Mouse (Mus musculus): Measurements from ENCODE around the gene Cbfb. TPM values are rescaled to one million over a fixed set of nuclear protein-coding genes. Genes with fewer than 3 reads are reported as not detected.

Gene Cbfb
- total RNA-seq, 2 experiments from 2014 or later = 37.2 TPM

DNA sequence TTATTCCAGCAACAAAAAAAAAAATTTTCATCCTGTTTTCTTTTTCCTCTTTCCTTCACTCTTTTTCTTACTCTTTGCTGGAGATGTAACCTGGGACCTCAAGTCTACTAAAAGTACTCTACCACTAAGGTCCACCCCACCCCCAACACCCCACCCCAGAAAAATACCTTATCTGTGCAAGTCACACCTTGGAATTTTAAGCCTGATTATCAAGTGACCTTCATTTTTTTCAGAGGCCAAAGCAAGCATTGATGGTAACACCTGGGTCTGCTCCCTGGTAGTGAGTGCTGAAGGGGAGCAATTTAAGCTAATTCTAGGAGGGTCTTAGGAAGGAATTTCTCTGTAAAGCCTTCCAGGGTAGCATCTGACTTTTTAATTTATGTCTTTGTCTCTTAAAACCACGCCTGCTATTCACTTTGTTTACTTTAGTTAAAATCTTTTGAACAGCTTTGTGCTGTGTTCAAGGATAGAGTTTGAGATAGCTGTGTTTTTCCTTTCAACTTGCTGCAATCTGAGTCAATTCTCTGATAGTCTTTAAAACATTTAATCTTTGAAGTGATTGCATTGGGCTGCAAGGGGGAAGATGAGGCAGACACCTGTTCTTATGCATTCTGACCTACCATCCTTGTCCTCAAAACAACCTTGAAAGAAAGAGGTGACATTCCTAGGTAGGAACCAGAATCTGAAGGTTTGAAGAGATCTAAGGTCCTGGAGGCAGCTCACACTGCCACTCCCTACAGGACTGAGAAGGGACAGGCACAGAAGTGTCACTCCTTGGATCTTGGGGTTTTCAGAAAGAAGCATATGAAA lies 62.9 kb downstream of the Cbfb start:
- intact Hi-C loops (cut with DNase I; ENCODE audit: low total_unique reads) = no loop called here
- no peak for DNase-seq

DNA sequence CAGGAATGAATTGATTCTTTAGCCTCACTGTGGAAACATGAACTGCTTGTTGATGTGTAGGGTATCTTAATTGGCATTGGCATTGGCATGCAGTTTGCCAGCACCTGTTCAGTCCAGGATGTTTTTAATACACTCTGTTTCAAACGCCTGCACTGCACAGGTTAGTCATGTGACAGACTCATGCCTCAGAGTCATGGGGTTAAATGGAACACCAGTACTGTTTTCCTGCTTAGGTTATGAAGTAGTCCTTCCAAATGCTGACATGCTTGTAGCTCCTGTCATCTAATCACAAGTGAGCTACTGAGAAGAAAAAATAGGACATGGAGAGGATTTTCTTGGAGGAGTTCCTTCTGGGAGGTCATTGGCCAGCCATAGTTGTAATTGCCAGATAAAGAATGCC lies 64.7 kb downstream of the Cbfb start:
- intact Hi-C loops (cut with DNase I; ENCODE audit: low total_unique reads) = no loop called here
- DNase-seq = no peak

DNA sequence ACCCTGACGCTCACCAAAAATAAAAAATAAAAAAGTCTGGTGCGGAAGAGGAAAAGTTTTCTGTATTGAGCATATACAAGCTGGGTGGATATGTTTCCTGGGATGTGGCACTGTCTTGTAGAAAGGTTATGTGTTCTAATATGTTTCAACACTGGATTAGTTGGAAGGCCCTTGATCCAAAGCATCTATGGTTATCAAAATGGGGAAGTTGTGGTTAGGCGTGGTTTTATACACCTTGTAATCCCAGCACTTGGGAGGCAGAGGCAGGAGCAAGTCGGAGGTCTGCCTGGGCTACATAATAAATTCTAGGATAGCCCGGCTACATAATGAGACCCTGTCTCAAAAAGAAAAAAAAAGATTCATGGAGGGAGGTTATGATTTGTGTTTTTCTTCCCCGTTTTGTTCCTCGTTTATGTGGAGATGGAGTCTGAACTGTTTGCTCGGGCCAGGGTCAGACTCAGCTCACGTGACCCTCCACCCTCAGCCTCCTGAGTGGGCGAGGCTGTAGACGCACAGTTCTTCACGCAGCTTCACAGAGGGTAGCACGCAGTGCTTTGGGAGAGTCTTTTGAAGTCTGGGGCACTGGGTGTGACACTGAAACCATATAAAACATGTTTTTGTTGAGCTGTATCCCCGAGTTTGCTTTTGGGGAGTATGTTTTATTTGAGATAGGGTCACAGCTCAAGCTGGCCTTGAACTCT lies 67.1 kb downstream of the Cbfb start:
- no peak for DNase-seq
- intact Hi-C loops (cut with DNase I; ENCODE audit: low total_unique reads) = no loop called here

DNA sequence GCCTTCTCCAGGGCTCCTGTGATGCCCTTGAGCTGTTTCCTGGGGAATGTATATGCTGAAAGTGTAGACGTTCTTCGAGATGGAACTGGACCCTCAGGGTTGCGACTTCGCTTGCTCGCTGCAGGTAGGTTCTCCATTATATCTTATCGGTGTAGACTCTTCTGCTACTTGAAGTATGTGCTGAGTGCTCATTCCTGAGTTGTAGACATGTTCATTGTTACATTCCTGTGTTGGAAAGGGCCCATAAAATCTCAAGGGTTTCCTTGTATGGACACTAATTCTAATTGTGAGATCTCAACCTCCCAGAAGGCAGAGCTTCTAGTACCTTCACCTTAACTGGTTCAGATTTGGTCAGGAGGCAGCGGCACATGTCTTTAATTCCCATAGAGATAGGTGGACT lies 70.5 kb downstream of the Cbfb start:
- DNase-seq = no peak
- intact Hi-C loops (cut with DNase I; ENCODE audit: low total_unique reads) = no loop called here

DNA sequence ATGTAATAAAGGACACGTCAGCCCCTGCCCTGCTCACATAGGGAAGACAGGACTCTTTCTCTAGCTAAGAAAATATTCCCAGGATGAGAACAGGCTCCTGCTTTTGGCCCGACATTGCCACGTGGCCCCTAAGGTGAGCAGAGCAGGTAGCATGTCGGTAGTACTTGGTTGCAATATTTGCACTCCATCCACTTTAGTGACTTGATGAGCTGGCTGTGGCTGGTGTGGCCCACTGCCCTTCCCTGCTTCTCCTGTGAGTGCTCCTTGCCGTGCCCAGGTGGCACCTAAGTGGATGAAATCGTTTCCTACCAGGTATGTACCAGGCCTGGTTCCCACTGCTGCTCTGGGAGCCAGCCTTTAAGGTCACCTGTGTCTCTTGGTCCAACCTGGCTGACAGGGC lies 81.5 kb downstream of the Cbfb start:
- intact Hi-C loops (cut with DNase I; ENCODE audit: low total_unique reads) = no loop called here
- no peak for DNase-seq

DNA sequence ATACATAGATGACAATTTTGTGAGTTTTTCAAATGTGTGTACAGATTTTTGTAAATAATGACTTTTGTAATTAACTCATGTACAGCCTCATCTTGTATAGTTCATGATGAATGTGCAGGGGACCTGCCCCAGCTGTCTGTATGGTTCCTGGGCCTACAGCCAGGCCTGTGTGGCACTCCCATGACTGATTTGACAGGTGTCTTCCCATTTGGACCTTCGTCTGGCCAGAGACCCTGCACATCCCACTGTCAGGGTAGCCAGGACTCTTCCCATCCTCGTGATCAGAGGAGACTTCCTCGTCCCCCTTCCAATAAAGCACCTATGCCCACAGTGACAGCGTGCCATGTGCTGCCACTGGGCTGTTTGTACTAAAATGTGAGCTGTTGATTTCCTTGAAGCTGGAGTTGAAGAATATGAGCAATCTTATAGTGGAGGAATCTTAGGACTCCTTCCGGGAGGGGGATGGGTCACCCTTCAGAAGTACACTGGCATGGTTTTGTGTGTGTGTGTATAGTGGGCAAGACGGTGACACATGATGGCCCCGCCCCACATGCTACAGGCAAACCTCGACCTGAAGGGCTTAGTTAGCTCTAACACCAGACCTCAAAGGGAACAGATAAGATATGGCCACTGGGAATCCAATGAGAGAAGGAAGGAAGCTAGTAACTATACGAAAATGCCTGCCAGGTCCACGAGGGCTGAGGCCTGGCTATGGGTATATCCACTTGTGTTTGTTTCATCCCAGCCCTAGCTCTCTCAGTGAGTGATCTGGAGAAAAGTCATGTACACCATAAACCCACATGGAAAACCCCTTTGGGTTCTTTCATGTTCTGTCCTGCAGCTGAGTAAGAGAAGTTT lies 82.4 kb downstream of the Cbfb start:
- no peak for DNase-seq
- intact Hi-C loops (cut with DNase I; ENCODE audit: low total_unique reads) = no loop called here

DNA sequence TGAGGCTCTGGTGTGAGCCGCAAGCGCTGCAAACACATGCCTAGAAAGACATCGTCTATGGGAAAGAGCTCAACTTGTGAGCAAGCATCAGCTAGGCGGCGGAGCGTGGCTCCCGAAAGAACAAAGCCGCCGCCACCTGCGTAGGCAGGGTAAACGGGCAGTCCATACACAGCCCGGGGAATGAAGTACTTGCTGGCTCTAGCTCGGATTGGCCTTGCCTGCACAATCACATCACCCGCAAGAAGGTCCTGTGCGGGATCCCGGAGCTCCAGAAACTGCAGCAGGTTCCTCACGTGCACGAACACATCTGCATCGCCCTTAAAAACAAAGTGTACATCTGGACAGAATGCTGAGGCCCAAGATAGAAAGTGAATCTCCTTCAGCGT lies 83.3 kb downstream of the Cbfb start:
- intact Hi-C loops (cut with DNase I; ENCODE audit: low total_unique reads) = no loop called here
- no peak for DNase-seq

DNA sequence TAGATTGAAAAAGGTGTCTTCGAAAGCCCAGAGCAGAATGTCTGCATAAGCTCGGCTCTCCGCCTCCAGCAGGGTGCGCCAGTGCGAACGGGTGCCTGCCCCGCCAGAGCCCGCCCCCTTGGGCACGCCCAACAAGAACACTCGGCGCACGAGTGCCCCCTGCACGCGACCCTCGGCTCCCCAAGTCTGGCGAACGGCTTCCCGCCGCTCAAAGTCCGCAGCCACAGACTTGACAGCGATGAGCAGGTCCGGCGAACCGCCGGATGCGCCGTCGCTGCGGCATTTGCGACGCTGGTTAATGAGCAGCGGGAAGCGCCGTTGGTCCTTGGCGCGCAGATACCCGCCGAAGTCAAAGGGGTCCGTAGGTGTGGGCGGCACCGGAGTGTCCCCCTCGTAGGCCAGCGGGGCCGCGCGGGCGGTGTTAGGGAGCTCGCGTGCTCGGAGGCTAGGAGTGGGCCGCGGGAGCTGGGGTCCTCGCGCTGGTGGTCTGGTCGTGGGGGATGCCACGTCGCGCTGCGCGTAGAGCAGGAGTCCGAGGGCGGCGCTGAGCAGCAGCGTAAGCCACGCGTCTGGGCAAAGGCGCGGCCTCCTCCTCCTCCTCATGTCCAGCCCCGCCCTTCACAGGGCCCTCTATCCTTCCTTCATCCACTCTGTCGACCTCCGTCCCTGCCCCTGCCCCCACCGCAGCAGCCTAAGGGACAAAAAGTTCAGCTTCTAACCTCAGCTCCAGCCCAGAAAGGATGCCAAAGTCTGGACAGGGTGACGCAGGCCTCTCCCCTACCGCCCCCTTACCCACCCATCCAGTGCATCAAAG lies 83.9 kb downstream of the Cbfb start:
- intact Hi-C loops (cut with DNase I; ENCODE audit: low total_unique reads) = no loop called here
- DNase-seq = peak; percentile 93

DNA sequence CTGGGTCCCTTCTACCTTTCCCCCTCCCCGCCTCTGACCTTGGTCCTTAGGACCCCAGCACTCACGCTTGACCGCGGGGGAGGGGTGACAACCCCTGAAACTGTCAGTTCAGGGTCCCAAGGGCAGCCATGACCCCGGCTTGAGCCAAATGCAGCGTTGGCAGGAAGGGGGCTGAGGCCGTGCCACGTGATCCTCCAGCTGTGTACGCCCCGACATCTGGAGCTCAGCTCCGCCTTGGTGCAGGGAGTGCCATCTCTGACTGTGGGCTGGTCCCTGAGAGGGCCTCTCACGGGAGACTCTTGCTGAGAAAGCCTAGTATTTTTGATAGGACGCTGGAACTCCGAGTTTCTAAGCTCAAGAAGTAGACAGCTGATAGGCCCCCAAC lies 84.5 kb downstream of the Cbfb start, which contains the start of gene B3gnt9:
TSS of gene B3gnt9 (minus strand) at position 188 of the 385 bp plus-strand sequence.
- DNase-seq = peak; percentile 88
- intact Hi-C loops (cut with DNase I; ENCODE audit: low total_unique reads) = no loop called here

DNA sequence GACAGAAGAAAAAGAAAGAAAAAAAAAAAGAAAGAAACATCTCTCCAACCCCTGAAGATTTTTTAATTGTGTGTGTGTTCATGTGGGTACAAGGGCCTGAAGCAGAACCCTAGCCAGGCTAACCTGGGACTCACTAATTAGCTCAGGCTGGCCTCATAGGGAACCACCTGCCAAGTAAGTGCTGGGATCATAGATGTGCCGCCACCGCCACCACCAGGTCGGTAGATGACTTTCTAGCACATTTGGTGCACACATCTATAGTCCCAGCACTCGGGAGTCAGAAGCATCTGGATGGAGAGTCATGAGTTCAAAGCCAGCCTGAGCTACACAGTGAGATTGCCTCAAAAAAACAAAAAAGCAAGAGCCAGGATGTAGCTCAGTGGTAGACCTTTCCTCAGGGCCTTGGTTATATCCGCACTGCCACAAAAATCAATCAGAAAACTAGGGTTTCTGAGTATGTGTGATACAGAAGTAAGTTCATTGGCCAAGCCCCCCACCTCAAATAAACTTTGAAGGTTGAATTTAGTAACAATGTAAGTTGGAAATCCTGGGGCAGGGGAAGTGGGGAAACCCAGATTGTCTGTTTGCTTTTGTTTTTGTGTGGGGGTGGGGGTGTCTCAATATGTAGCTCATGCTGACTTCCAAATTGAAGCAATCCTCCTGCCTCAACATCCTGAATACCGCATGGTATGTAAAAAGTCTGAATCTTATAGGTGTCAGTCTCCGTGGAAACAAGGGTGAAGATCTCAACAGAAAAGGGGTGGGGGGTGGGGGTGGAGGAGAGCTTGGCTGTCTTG lies 87.0 kb downstream of the Cbfb start:
- intact Hi-C loops (cut with DNase I; ENCODE audit: low total_unique reads) = no loop called here
- no peak for DNase-seq

DNA sequence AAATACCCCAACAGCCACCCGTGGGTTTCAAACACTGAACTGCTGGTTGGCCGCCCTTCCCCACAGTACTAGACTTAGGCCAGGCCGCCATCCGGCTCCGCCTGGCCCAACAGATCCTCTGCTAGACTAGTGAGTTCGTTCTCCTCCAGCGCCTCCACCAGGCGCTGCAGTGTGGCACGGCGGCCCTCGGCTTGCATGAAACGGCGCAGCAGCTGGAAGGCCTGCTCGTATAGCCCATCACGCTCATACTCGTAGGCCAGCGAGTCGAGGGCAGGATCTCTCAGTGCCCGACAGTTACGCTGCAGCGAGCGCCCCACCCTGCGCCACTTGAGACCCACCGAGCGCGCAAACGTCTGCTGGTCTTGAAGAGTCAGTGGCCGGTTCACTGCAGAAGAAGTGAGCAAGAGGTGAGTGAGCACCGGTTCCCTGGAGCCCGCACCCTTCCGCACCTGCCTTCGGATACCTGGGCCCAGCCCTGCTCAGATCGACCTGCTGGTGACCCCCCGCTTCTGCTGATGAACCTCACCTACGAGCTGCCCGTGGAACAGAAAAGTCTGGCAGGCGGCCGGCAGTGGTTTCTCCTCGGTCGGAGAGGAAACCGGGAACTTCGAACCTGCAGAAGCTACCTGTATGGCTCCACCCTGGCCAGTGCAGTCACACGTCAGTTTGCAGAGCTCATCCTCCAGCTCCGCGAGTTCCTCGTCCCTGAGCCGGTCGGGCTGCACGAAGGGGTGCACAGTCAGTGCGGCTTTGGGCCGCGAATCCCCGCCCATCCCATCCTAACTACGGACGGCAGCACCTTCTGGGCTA lies 88.6 kb downstream of the Cbfb start:
- intact Hi-C loops (cut with DNase I; ENCODE audit: low total_unique reads) = no loop called here
- DNase-seq = no peak

DNA sequence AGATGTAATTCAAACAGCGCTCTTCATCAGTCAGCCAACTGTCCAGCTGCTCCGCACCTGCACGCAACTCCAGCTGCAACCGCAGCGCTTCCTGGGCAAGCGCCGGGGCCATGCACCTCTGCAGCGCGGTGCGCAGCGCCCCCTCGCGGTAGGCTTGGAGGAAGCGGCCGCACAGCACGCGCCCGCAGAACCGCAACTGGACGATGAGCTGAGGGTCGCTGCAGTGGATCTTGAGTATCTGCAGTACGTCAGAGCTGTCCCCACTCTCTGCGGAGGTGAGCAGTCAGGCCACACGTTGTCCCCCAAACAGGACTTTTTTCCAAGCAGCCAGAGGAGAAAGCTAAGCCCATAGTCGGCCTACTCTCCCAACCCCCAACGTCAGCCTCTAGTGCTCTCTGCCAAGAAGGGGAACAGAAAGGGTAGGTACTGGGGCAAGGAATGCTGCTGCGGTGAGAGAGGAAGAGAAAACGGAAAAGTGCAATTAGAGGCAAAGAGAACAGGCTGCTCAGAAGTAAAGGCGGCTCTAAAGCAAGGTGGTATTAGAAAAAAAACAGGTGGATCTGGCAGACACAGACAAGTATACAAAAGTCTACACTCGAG lies 89.3 kb downstream of the Cbfb start:
- DNase-seq = peak; percentile 77
- intact Hi-C loops (cut with DNase I; ENCODE audit: low total_unique reads) = no loop called here

DNA sequence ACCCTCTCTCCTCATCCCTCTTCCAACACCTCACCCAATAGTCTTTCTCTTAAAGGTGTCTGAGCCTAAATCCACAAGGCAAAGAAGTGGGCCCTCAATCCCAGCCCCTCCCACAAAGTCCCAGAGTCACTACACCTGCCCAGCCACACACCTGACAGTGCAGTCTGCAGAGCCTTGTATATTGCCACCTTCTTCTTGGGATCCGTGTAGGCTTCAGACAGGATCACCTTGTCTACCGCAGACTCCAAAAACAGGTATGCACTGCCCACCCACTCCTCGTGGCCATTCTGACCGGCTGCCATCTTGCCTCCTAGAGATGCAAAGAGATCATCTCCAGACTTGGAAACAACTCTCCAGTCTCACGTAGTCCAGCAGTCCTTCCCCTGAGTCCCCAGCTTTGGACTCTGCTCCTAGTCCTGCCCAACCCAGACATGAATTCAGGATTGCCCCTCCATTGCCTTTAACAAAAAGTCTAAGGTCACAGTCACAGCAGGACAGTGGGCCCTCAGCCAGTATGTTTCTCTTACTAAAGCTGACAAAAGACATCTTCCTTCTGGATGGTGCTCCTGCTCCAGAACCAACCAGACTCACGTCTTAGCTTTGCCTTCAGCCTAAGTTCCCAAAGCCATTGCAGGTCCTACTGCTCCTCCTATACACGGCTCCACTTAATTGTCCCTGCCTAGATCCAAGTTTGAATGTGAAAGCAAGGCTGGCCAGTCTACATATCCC lies 90.1 kb downstream of the Cbfb start:
- intact Hi-C loops (cut with DNase I; ENCODE audit: low total_unique reads) = no loop called here
- DNase-seq = no peak

DNA sequence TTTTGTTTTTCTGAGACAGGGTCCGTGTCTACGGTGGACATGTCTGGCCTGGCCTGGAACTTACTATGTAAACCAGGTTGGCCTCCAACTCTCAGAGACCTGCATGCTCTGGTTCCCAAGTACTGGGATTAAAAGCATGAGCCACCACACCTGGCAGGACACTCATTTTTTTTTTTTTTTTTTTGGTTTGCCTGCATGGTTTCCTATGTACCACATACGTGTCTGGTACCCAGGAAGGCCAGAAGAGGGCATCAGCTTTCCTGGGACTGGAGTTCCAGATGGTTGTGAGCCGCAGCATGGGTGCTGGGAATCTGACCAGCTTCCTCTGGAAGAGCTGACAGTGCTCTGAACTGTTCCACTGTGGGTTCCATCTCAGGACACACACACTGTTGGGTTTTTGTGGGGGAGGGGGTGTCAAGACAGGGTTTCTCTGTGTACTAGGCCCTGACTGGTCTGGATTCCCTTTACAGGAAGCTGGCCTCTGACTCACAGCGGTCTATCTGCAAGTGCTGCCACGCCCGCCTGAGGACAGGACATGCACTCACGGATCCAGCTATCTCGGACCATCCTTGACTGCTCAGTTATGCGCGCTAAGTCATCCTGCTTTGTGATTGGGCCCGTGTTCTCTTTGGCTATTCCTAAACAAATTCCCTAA lies 91.0 kb downstream of the Cbfb start:
- intact Hi-C loops (cut with DNase I; ENCODE audit: low total_unique reads) = no loop called here
- DNase-seq = no peak

DNA sequence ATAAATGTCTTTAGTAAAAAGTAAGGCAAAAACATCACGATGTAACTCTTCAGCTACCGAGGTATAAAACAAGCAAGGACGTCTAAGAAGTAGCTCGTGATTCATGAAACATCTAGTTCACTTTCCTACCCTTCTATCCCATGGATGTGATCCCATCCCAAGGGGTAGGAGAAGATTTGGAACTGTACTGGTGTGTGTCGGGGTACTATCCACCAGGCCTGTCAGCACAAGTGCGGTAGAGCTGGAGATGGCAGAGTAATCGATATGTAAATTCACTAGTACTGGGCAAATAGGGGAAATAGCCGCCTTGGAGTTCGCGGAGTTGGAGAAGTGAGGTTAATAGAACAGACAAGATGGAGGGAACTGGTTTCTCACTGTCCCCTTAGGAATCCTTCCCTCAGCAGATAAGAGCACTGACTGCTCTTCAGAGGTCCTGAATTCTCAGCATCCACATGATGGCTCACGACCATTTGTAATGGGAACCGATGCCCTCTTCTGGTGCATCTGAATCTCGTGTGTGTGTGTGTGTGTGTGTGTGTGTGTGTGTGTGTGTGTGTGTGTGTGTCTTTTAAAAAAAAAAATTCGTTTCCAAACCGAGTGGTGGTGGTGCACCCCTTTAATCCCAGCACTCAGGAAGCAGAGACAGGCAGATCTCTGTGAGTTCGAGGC lies 92.9 kb downstream of the Cbfb start:
- DNase-seq = no peak
- intact Hi-C loops (cut with DNase I; ENCODE audit: low total_unique reads) = loop anchor here (2.0 kb wide), 1 partner anchor 39 kb away; the partner anchor contains the start of gene D230025D16Rik
